Mouse (Mus musculus) gastrocnemius, adult 18-20 months (tissue): Measurements from ENCODE around the gene Mtnr1a. TPM values are rescaled to one million over a fixed set of nuclear protein-coding genes. Genes with fewer than 3 reads are reported as not detected.
"Not testable (repeated sequence)": the region's sequence is repeated elsewhere in the genome, so short reads cannot be mapped to it uniquely, and the experiment has no call there.

Experiments used
- DNase-seq: peaks from one replicate; pipeline ENCODE4 v3.0.0; 2021; ENCODE audit warnings: low spot score
- long read RNA-seq, 2 experiments: library from polyadenylated mRNA; stranded (forward); transcript quantifications; one replicate each; pipeline ENCODE4 v2.0.0; 2021
- total RNA-seq, 2 experiments: library from RNA; stranded (reverse); gene quantifications; 2 replicates each; pipeline ENCODE4 v1.2.3; 2021

Gene Mtnr1a
- total RNA-seq = not detected
- long read RNA-seq, experiment 1 = 0 reads
- long read RNA-seq, experiment 2 = 0 reads

GRCm38 (mm10) chr8:45068759-45069386, at the start of gene Mtnr1a:
Mtnr1a (plus strand) TSS chr8:45069137.
- DNase-seq = peak; percentile 77

DNA sequence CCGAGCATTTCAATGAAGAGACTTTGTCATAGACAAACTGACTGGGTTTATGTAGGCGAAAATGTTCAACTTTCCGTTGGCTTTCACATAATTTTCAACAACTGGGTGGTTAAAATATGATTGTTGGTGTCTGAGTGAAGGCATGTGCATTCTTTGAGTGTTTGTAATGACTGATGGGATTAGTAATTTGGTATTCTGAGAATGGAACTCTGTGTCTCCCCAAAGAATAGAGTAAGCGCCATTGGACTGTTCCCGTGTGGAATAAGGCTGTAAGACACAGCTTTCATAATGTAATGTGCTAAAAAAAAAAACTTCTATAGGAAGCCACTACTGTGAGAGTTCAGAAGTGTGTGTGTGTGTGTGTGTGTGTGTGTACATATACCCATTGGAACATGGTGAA, 49.7 kb upstream of the Mtnr1a start:
- DNase-seq = no peak

GRCm38 (mm10) chr8:45021171-45021570, 47.8 kb upstream of the Mtnr1a start:
- DNase-seq = no peak

GRCm38 (mm10) chr8:45021911-45022665, 46.8 kb upstream of the Mtnr1a start:
- DNase-seq = peak; percentile 7

DNA sequence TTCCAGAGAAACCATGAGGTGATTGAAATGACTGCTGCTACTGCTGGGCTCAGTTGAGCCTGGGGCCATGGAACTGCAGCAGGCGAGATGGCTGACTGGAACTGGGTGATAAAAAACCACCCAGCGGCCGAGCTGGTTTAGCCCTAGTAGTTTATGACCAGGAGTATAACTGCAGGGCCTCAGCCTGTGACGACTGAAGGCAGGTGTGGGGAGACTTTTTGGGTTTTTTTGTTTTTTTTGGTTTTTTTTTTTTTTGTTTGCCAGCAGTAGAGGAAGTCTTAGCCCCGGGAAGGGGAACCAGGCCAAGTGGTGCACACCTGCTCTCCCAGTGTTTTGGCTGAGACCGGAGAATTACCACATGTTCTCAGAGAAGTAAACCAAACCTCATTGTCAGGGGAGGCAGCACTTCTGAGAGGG, 40.8 kb upstream of the Mtnr1a start:
- no peak for DNase-seq

- no peak for DNase-seq
These were observed 30.6 kb upstream of the Mtnr1a start for GRCm38 (mm10) chr8:45038350-45038749.

- DNase-seq = no peak
These were observed 24.8 kb upstream of the Mtnr1a start for GRCm38 (mm10) chr8:45044160-45044559.

- no peak for DNase-seq
These were observed 18.5 kb upstream of the Mtnr1a start for GRCm38 (mm10) chr8:45050451-45050850.

GRCm38 (mm10) chr8:45051236-45051635, 17.7 kb upstream of the Mtnr1a start:
- DNase-seq = no peak

- DNase-seq = no peak
These were observed 16.7 kb upstream of the Mtnr1a start for GRCm38 (mm10) chr8:45052205-45052604.

DNA sequence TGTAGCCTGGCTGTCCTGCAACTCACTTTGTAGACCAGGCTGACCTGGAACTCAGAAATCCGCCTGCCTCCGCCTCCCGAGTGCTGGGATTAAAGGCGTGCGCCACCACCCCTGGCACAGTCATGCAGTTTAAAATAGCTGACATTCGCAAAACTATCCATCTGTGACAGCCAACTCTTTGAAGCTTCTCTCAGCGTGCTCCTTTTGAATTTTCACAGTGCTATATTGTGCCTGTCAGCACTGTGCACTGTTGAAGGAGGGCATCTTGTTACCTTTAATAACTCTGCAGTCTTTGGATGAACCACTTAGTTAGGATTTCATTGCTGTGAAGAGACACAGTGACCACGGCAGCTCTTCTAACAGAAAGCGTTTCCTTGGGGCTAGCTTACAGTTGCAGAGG, 16.3 kb upstream of the Mtnr1a start:
- no peak for DNase-seq

GRCm38 (mm10) chr8:45055500-45055899, 13.4 kb upstream of the Mtnr1a start:
- DNase-seq = no peak

- no peak for DNase-seq
These were observed 12.1 kb upstream of the Mtnr1a start for GRCm38 (mm10) chr8:45056810-45057209.

DNA sequence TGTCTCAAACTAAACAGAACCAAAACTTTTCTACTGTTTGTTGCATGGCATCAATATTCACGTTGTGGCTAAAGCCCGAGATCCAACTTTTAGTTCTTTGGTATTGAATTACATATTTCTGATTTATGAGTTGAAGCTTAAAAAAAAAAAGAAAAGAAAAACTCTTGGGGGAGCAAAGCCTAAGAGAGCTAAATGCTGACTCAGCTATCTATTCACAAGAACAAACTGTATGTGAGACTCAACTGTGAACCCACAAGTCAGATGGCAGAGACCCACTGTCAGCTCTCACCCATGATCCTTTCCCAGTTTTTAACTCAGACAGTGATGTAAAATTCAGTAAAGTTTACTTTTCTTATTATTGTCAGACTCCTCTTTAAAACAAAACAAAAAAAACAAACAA, 8.9 kb upstream of the Mtnr1a start:
- DNase-seq = no peak

DNA sequence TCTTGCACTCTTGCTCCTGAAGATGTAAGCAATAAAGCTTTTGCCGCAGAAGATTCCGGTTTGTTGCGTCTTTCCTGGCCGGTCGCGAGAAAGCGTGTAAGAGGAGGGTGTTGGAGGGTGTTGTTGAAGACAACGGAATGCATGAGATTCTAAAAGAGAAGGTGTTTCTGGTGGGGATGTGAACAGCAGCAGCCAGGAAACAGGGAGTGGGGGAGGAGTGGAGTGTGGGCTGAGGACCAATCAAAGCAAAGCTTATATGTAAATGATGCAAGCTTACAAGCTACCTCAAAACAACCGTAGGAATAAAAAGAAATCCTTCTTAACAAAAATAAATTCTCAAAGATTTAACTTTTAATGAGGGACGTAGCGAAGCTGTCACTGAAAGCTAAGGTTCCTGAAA, 6.6 kb upstream of the Mtnr1a start:
- no peak for DNase-seq

GRCm38 (mm10) chr8:45062982-45063924, 5.7 kb upstream of the Mtnr1a start:
- no peak for DNase-seq

DNA sequence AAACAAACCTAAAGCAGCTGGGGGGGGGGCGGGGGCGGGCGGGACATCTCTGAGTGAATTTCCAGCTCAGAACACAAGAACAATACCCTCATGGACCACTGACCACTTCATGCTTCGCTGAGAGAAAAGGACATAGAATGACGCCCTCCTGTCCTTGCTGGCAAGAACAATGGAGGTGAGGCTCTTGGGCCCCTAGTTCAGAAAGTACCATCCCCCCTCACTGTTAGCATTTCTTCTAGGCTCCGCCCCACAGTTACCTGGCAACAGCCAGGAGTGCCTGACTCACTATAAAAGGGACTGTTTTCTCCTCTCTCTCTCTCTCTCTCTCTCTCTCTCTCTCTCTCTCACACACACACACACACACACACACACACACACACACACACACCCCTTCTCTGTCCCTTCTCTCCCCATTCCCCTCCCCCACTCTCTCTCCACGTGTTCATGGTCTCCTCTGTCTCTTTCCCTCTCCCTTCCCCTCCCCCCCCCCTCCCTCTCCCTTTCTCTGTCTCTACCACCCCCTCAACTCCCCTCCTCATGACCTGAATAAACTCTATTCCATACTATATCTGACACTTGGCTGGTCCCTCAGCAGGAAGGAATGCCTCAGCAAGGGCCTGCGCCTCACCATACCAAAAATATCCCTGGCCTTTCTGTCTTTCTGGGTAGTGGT, 4.6 kb upstream of the Mtnr1a start:
- DNase-seq = no peak

DNA sequence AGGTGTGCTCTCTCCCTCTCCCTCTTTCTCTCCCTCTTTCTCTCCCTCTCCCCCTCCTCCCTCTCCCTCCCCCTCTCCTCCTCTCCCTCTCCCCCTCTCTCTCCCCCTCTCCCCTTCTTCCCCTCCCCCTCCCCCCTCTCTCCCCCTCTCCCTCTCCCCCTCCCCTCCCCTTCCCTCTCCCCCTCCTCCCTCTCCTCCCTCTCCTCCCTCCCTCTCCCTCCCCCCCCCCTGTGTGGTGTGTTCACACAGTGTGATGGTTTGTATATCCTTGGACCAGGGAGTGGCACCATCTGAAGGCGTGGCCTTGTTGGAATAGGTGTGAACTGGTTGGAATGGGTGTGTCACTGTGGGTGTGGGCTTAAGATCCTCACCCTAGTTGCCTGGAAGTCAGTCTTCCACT, 3.5 kb upstream of the Mtnr1a start:
- DNase-seq = not testable (repeated sequence)

DNA sequence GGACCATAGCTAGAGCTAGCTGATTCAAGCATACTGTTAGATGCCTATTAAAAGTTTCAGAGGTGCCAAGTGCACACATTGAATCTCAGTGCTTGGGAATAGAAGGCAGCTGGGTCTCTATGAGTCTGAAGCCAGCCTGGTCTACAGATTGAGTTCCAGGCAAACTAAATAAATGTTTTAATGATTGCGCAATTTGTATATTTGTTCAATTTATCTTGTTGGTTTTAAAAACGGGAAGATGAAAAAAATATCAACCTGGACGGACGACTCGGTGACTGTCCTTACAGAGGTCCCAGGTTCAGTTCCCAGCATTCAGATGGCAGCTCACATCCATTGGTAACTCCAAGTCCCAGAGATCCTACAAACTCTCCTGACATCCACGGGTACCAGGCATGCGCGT, 2.0 kb downstream of the Mtnr1a start:
- DNase-seq = no peak

- DNase-seq = no peak
These were observed 11.9 kb downstream of the Mtnr1a start for GRCm38 (mm10) chr8:45080850-45081249.

- DNase-seq = no peak
These were observed 24.7 kb downstream of the Mtnr1a start for GRCm38 (mm10) chr8:45093599-45093998.
